Mouse (Mus musculus) spleen, adult 12 weeks (tissue): ENCODE results near the gene Ccdc184.

Experiments
- DNase-seq: peaks from one replicate; pipeline ENCODE4 v3.0.0; 2022; ENCODE audit warnings: low spot score

Gene Ccdc184

DNA sequence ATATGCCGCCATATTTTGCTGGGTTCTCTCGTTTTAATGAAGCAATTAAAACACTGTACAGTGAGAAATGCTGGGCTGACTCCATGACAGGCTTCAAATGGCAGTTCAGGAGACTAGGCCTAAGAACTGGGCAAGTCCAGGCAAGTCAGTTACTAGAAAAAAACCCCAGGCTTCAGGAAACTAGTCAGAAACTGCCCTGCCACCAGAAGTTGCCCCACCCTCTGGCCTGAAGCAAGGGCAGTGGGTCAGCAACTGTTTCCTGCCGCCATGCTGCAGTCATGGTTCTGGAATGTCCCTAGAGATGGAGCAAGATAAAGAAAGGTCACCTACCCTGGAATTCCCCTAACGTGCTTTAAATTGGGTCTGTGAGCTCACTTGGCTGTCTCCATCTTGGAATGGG, 11.0 kb upstream of the Ccdc184 start:
- DNase-seq: no peak

DNA sequence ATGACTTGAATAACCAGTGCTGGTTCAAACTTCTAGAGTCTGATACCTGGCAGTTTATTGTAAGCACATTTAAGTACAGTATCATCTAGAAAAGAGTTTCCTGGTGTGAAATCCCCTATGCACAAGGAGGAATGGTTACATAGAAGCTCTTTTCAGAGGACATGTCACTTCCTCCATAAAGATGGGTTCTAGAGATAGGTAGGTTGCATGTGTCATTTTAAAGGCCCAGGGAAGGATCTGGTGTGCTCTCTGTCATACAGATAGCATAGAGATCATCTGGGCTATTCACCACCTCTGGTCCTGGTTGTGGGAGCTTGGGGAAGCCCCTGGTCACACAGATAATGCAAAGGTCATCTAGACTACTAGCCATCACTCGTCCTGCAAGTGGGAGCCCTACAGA, 9.7 kb upstream of the Ccdc184 start:
- no peak for DNase-seq

DNA sequence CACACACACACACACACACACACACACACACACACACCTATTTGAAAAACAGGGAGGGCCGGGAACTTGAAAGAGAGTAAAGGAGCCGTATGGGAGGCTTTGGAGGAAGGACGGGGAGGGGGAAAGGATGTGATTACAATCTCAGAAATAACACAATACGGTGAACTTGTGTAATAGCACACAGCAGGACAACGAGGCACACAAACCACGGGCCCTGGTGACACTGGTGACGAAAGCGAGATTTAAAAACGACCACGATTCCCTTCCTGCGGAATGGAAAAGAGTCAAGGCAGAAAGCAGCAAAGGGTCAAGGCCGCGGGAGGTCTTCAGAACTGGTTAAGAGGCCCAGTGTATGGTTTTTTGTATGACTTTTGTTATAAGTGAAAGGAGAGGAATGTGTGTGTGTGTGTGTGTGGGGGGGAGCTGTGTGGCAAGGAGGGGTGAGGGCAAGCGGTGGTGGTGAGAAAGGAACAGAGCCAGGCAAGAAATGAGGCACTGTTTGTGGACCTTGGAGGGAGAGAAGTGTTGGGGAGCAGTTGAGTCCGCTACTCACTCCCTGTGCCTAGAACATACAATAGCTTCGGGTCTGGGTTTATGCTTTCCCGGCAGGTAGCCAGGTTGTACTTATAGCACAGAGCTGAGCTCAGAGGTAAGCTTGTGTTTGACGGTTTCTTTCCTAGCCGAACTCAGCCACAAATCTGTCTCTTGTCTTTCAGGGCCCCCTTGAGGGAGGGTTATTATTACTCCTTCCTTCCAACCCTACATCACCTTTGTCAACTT, 5.7 kb upstream of the Ccdc184 start:
- DNase-seq: no peak

DNA sequence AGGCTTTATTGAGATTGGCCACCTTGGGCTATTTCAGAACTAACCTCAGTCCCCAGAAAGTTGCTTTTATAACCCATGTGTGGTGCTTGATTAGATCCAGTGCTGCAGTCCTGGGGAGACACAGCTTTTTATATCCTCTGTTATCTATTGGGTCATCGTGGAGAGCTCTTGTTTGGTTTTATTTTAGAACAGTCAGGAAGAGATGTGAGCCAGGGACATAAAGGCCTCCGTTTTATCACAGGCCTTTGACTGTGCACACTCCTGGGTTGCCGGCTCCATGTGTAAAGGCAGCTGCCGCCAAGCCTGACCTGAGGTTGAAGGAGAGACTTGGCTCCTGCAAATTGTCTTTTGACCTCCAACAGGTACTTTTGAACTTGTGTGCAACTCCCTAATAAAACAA, 4.4 kb upstream of the Ccdc184 start:
- no peak for DNase-seq

GRCm38 (mm10) chr15:98165525-98165924, 1.4 kb upstream of the Ccdc184 start, which contains the start of gene Asb8:
Asb8 (minus strand) TSS chr15:98165625.
- DNase-seq: no peak

GRCm38 (mm10) chr15:98167645-98168621, 975 bp downstream of the Ccdc184 start:
- peak; percentile 37 for DNase-seq

DNA sequence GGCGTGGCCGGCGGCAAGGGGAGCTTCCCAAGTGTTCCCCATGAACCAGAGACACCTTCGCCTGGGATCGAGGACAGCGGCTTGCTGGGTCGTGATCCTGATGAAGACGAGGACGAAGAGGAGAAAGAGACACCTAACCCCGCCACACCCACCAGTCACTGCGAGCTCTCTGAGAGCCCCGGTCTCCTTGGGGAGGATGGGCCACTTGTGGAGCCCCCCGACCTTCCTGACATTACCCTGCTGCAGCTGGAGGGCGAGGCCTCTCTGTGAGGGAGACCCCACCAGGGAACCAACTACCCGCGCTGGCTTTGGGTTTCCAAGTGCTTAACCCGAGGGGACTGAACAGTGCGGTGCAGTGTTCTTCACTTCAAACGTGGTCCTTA, 1.7 kb downstream of the Ccdc184 start:
- no peak for DNase-seq

GRCm38 (mm10) chr15:98170365-98170764, 3.4 kb downstream of the Ccdc184 start:
- DNase-seq: no peak

DNA sequence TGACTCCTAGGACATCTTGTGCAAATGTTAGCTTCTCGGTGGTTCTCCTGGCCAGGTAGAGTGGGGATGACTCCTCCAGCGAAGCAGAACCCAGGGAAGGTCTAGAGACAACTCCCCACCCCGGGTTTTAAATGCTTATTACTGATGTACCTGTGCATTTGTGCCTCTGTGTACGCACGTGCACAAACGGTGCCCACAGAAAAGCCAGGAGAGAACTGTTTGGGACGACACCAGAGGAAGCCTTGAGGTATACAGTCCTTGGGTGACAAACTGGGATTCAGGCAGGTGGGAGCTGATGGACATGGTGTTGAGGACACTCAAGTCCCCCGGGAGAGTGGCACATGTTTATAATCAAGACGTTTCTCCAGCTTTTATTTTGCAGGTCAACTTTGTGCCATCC, 4.0 kb downstream of the Ccdc184 start:
- DNase-seq: no peak

DNA sequence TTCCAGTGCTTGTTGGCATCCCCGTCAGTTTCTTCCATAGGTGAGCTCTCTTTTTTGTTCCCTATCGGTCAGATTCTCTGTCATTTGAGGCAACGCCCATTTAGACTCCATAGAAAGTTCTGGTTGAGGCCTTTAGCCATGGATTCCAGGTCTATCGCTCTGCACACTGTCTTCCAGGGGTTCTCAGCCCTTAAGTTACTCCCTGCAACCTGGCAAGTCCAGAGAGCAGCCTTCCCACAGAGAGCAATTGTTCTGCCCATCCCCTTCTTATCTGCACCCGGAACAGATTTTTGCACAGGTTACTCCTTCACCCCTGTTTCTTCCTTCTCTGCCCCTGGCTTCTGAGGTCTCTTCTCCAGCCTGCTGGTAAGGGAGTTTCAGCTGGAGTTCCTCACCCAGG, 5.2 kb downstream of the Ccdc184 start:
- DNase-seq: no peak

DNA sequence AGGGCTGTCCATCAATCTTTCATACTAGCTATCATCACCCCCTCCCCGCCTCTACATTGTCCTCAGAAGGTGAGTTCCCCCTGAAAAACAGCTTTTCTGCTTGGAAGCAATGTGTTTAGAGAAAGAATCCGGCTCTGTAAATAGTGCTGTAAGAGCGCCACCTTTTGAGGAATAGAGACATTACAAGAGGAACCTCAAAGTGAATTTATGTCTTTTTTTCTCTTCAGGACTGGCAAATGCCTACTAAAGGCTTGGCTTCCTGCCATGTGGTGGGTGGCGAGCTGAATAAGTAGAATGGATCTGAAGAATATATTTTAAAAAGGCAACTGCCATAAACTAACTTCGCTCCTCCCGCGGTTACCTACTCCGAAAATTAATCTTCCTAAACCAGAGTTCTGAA, 6.9 kb downstream of the Ccdc184 start:
- DNase-seq: no peak

- no peak for DNase-seq
Observed at GRCm38 (mm10) chr15:98177320-98177719, 10.4 kb downstream of the Ccdc184 start.

- no peak for DNase-seq
Observed at GRCm38 (mm10) chr15:98180567-98181131, 13.7 kb downstream of the Ccdc184 start.

DNA sequence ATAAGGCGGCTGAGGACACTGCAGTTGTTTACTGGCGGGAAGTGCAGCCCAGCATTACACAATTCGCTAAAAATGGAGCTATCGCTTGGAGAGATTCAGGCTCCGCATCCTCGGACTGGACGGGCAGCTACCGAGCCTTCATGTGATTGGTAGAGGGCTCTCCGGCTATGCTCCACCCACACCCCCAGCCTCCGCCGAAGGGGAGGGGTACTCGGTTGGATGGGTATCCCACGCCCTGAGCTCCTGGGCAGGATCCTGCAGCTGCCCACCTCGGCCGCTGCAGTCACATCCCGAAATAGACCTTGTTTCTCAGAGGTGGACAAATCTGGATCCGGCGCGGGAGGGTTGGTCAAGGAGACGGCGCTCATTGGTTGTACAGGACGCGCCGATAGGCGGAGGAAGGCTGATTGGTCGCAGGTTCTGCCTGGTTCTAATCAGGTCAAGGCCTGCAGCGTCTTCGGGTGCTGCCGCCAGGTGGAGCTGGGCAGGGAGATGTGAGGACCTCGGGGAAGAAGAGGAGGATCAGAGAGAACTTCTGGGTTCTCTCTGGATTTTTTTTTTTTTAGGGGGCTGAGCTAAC, 14.3 kb downstream of the Ccdc184 start:
- DNase-seq: peak; percentile 66

- DNase-seq: no peak
Observed at GRCm38 (mm10) chr15:98181856-98182570, 15.1 kb downstream of the Ccdc184 start.

DNA sequence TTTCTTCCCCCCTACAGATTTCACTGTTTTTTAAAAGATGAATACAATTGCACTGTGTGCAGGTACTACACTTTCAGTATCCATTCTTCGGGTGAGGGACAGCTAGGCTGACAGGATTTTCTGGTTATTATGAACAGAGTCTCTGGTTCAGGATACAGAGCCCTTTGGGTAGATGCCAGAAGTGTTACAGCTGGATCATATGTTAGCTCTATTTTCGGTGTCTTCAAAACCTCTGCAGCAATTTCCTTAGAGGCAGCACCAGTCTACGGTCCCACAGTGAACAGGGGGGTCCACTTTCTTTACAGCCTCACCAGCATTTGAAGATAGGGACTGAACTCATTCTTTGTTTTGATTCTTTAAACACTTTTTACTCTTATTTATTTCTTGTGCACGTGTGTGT, 17.5 kb downstream of the Ccdc184 start:
- no peak for DNase-seq

GRCm38 (mm10) chr15:98195442-98195841, 28.5 kb downstream of the Ccdc184 start, which contains the start of gene Olfr288:
Olfr288 (minus strand) TSS chr15:98195542.
- DNase-seq: no peak

GRCm38 (mm10) chr15:98209676-98210075, 42.7 kb downstream of the Ccdc184 start:
- DNase-seq: no peak

DNA sequence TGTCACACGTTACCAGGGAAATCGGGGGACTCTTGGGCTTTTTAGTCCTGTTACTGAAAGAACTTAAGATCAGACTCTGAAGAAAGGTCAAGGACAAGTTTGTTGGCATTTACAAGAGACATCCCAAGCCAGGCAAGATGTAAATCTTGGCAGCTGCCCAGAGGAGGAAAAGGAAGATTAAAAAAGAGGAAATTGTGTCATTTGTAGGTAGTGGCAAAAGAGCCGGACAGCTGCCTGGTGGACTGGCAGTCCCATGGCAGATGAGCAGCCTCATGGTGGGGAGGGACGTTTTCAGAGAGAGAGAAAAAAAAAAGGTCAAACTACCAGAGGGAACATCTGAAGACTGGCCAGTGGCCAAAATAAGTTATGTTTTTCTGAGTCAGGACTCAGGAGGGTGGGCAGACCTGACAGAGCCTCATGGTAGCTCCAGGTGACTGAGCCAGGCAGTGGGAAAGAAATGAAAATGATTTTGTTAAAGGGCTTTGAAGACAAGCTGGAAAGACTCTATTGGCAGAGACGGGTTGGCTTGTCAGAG, 46.4 kb downstream of the Ccdc184 start:
- no peak for DNase-seq

DNA sequence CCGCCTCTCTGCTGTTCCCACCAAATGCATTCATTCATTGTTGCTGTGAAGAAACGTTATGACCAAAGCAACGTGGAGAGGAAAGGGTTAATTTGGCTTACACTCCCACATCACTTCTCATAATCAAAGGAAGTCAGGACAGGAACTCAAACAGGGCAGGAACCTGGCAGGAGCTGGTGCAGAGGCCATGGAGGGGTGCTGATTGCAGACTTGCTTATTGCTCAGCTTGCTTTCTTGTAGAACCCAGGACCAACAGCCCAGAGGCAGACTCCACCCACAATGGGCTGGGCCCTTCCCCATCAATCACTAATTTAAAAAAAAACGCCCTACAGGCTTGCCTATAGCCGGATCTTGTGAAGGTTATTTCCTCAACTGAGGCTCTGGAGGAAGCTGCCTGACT, 47.2 kb downstream of the Ccdc184 start:
- no peak for DNase-seq
